Mouse (Mus musculus): ENCODE data around the gene Snf8.

- TF ChIP-seq CTCF (IDR thresholded peaks at IDR 0.05; ENCODE audit: borderline replicate concordance, insufficient read depth, low read length) (no peak), POLR2A (IDR thresholded peaks at IDR 0.05; ENCODE audit: low read depth, low read length) (no peak)
Observed at GRCm38 (mm10) chr11:96035133-96035532, 448 bp downstream of the Snf8 start.
